Mouse (Mus musculus): ENCODE data around the gene Crygc. TPM values are rescaled to one million over a fixed set of nuclear protein-coding genes. Genes with fewer than 3 reads are reported as not detected.
"Not testable (repeated sequence)": the region's sequence is repeated elsewhere in the genome, so short reads cannot be mapped to it uniquely, and the experiment has no call there.

Crygc gene
- total RNA-seq, 1 experiment from 2014 or later = not detected

- DNase-seq = no peak
Measured at GRCm38 (mm10) chr1:65052140-65052539, 21.3 kb downstream of the Crygc start.

DNA sequence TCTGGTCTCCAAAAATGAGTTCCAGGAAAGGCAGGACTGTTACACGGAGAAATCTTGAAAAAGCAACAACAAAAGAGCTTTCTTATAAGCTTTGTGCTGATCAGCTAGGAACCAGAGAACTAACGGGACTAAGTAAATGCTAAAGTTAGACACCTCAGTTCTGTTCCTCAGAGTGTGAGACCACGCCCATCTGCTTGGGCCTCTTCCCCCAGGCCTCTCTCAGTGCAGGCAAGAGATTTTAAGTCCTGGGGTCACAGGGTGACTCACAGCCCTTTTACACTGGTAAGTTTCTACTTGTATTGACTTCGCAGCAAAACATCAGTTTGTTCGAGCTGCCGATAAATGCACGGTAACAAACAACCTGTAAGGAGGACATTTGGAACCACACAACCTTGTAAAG lies 21.8 kb downstream of the Crygc start:
- no peak for DNase-seq

DNA sequence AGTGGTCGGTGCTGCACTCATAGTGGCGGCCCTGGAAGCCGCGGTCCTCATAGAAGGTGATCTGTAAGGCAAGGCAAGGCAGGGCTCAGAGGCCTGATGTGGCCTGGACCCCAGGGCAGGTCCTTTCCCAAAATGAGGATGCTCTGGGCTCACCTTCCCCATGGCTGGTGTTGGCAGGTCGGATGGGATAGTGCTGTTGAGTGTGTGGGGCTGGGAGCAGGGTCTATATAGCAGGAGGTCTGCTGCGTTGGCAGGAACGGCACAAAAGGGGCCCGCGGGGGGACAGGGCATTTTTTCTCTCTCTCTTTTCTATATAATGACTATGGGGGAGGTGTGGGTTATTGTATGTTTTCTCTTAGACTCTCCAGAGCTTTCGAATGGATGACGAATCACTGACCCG lies 22.5 kb downstream of the Crygc start, which contains the start of gene Cryge:
TSS of gene Cryge (minus strand) at position 198 of the 400 bp plus-strand sequence.
- not testable (repeated sequence) for DNase-seq

DNA sequence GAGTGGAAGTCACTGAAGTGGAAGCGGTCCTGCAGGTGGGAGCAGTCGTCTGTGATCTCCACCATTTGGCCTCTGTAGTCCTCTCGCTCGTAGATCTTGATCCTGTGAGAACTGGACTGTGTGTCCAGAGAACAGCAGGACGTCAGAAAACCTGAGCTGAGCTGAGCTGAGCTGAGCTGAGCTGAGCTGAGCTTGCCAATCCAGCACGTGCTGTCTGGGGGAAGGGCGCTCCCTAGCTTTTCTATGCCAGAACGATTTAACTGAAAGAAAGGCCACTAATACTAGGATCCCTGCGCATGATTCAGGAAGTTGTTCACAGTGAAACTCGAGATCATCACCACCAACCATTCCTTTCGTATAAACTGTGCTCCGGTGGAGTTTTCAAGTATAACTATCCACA lies 24.7 kb downstream of the Crygc start:
- peak; percentile 73 for DNase-seq

GRCm38 (mm10) chr1:65046401-65047109 lies 26.9 kb downstream of the Crygc start:
- peak; percentile 54 for DNase-seq

DNA sequence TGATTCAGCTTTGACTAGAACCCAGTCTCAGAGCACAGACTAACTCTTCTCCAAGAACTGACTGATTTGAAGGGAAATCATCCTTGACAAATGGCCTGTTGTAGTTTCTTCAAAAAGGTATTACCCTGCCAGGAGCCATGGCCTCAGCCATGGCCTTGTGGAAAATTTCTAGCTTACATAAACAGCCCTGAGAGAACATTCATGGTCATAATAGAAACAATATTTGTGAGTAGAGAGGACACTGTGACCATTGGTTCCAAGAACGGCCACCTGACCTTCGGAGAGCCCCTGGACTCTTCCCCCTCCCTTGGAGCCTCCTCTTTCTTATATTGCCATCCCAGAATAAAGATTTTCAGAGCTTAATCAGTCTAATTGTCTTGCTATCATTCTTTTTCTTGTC lies 30.1 kb downstream of the Crygc start:
- DNase-seq = peak; percentile 71

DNA sequence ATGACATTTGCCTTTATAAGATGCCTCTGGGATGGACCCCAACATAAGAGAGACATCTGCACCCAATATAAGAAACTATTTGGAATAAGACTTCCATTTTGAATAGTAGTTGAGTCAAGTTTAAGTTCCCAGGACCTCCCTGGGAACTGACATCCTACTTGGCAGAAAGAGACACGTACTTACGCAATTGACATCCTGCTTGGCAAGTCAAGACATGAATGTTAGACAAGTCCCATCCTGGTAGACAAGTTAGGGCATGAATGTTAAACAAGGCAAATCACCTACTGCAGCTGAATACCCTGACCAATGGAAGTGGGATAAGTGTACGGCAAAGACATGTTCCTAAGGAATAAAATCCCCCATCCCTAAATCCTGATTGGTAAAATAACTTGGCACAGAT lies 31.7 kb downstream of the Crygc start:
- DNase-seq = peak; percentile 23

- peak; percentile 86 for DNase-seq
Measured at GRCm38 (mm10) chr1:65040806-65041205, 32.7 kb downstream of the Crygc start.

DNA sequence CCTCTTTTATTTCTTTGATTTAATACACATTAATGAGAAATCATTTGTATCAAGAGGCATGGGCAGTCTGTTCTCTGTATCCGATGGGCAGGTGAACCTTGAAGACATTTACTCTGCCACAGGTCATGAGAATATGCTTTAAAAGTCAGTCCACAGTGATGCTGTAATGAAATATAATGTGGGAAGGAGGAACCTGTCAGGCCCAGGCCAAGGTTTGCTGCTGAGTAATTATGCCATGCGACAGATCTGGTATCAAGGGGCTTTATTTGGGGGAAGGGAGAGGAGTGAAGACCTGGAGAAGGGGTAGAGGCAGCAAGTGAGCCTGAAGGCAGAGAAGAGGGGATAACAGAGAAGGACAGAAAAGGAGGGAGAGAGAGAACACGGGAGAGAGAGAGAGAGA lies 33.8 kb downstream of the Crygc start:
- no peak for DNase-seq

DNA sequence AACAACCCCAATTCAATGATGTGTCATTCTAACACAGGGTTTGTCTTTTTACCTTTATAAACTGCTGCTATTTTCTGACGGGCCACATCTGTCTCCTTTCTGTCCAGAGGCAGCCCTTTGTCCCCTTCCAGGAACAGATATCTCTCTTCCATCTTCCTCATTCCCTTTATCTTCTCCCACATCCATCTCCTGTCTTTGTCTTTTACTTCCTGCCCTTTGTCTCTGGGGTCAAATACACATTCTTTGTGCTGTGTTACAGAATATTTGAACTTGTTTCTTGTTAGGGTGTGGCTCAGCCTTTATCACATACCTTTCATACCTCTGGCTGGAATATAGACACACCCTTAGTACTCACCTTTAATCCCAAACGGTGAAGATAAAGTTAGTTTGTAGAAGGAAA lies 35.9 kb downstream of the Crygc start:
- DNase-seq = no peak

DNA sequence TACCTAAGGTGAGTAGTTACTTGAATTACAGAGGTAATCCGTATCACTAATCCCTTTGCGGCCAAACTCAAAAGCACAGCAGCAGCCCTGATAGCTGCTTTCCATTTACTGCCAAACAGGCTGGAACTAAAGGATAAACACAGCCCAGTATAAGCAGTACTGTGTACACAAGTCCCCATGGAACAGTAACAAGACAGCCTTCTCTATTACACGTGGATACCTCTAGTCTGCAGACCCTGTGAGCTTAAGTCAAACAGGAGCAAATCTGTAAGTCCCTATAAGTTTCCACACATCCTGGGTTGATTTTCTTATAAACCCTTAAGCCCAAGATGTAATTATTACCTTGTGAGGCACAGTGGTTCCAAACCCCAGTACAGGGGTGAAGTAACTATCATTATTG lies 38.0 kb downstream of the Crygc start:
- no peak for DNase-seq

DNA sequence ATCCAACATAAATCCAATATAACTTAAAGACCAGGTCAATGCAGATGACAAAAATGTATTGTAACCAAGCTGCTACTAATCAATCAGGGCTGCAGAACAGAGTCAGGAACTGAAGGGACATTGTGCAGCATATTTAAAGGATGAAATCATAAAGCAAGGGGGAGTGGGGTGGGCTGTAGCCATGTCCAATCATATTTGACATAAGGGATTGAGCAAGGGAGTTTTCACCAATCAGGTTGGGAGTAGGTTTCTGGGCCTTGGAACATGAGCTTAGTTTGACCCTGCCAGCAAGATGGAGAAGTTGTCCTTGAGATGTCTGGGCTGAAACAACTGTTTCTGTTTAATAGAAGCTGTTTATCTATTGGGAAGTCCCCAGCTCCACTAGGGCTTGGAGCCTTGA lies 40.8 kb downstream of the Crygc start, which contains the start of gene Akr1cl:
TSS of gene Akr1cl (minus strand) at position 119 of the 400 bp plus-strand sequence.
- DNase-seq = peak; percentile 79

DNA sequence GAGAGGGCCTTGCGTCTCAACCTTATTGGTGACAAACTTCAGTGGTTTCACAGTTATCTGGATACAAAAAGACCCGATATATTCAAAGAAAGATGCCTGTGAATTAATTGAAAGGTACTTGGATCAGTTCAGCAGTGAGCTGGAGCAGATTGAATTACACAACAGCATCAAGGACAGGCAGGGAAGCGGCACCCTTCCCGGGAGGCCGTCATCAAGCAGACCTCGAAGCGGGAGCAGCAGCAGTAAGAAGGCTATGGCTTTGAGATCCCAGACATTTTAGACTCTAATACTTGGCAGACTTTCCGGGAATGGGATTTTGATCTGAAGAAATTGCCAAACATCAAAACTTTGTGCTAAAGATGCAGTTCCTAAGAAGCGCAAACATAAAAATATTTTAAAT lies 45.3 kb downstream of the Crygc start:
- peak; percentile 63 for DNase-seq

Other genes starting within 250 kb of the Crygc start
- gene Plekhm3, start 116.9 kb downstream of the Crygc start, total RNA-seq (2021) = 19.2 and 20.4 TPM in 2 replicates
- gene Akr1cl, start 40.9 kb downstream of the Crygc start, total RNA-seq (2021) = 426 and 514 TPM in 2 replicates
- not detected in 2 replicates for gene Cryge, start 22.5 kb downstream of the Crygc start, total RNA-seq (2021)
- gene Crygd, start 10.2 kb downstream of the Crygc start, total RNA-seq (2021) = not detected in 2 replicates
- not detected in 2 replicates for gene Crygb, start 8.6 kb upstream of the Crygc start, total RNA-seq (2021)
- not detected in 2 replicates for gene Cryga, start 29.7 kb upstream of the Crygc start, total RNA-seq (2021)
- gene Gm28845, start 45.9 kb upstream of the Crygc start, total RNA-seq (2021) = not detected in 2 replicates
- gene D630023F18Rik, start 49.5 kb upstream of the Crygc start, total RNA-seq (2021) = not detected in 2 replicates
- 345 and 387 TPM in 2 replicates for gene Idh1, start 112.8 kb upstream of the Crygc start, total RNA-seq (2021)
- gene Pikfyve, start 113.0 kb upstream of the Crygc start, total RNA-seq (2021) = 27.9 TPM in 2 replicates
- gene Pth2r, start 208.4 kb upstream of the Crygc start, total RNA-seq (2021) = not detected in 2 replicates